Mouse (Mus musculus) megakaryocyte, embryonic 14.5 days (primary cell): ENCODE results near the gene Rsbn1l.

Source experiments
- FLI1 ChIP-seq: IDR thresholded peaks from 2 replicates; pipeline ENCODE4 v1.6.1; 2012; ENCODE audit warnings: low read length, inconsistent platforms, mixed read lengths
- GATA1 ChIP-seq: IDR thresholded peaks from 3 replicates; pipeline ENCODE4 v1.6.1; 2012; ENCODE audit warnings: mixed read lengths, low read length, inconsistent platforms, borderline replicate concordance

- TF ChIP-seq GATA1 (no peak), FLI1 (no peak)
Observed at GRCm38 (mm10) chr5:20876934-20877426, 79.2 kb downstream of the Rsbn1l start.
